Mouse (Mus musculus): ENCODE results near the gene Gm3336.

Gene Gm3336

GRCm38 (mm10) chr8:70695318-70696018, 22.9 kb upstream of the Gm3336 start:
- DNase-seq (ENCODE audit: low spot score) = peak; percentile 23

- DNase-seq (ENCODE audit: low spot score) = peak; percentile 87
Measured at GRCm38 (mm10) chr8:70696019-70696885, 22.1 kb upstream of the Gm3336 start.

- DNase-seq (ENCODE audit: low spot score) = no peak
Measured at GRCm38 (mm10) chr8:70696946-70697345, 21.4 kb upstream of the Gm3336 start.

GRCm38 (mm10) chr8:70697366-70698250, 20.7 kb upstream of the Gm3336 start:
- no peak for DNase-seq (ENCODE audit: low spot score)

- peak; percentile 99 for DNase-seq (ENCODE audit: low spot score)
Measured at GRCm38 (mm10) chr8:70698310-70699109, 19.8 kb upstream of the Gm3336 start, which contains the start of gene Jund. TSS of gene Jund (plus strand) at chr8:70698949.

- no peak for DNase-seq (ENCODE audit: low spot score)
Measured at GRCm38 (mm10) chr8:70699116-70699833, 19.1 kb upstream of the Gm3336 start.

- peak; percentile 84 for DNase-seq (ENCODE audit: low spot score)
Measured at GRCm38 (mm10) chr8:70699834-70700554, 18.3 kb upstream of the Gm3336 start.

GRCm38 (mm10) chr8:70700555-70700922, 17.8 kb upstream of the Gm3336 start:
- peak; percentile 96 for DNase-seq (ENCODE audit: low spot score)

GRCm38 (mm10) chr8:70701048-70701981, 17.0 kb upstream of the Gm3336 start:
- peak; percentile 26 for DNase-seq (ENCODE audit: low spot score)

- DNase-seq (ENCODE audit: low spot score) = no peak
Measured at GRCm38 (mm10) chr8:70701982-70702841, 16.1 kb upstream of the Gm3336 start.

- no peak for DNase-seq (ENCODE audit: low spot score)
Measured at GRCm38 (mm10) chr8:70702842-70703182, 15.5 kb upstream of the Gm3336 start.

- no peak for DNase-seq (ENCODE audit: low spot score)
Measured at GRCm38 (mm10) chr8:70703287-70703686, 15.1 kb upstream of the Gm3336 start, which contains the start of gene Iqcn. TSS of gene Iqcn (plus strand) at chr8:70703457.

GRCm38 (mm10) chr8:70708281-70708680, 10.1 kb upstream of the Gm3336 start:
- no peak for DNase-seq (ENCODE audit: low spot score)

GRCm38 (mm10) chr8:70709794-70710193, 8.5 kb upstream of the Gm3336 start:
- DNase-seq (ENCODE audit: low spot score) = no peak

GRCm38 (mm10) chr8:70710296-70710695, 8.0 kb upstream of the Gm3336 start:
- DNase-seq (ENCODE audit: low spot score) = no peak

GRCm38 (mm10) chr8:70711041-70711440, 7.3 kb upstream of the Gm3336 start:
- DNase-seq (ENCODE audit: low spot score) = no peak

- no peak for DNase-seq (ENCODE audit: low spot score)
Measured at GRCm38 (mm10) chr8:70713991-70714390, 4.4 kb upstream of the Gm3336 start.

GRCm38 (mm10) chr8:70715086-70715485, 3.3 kb upstream of the Gm3336 start:
- no peak for DNase-seq (ENCODE audit: low spot score)
